Mouse (Mus musculus) neural tube, embryonic 15.5 days (tissue): ENCODE data around the gene Pttg1ip. TPM values are rescaled to one million over a fixed set of nuclear protein-coding genes. Genes with fewer than 3 reads are reported as not detected.

Experiments used
- ATAC-seq: fragments of 200-750 bp; cut with Nextera tagmentation; 2 replicates; pipeline ENCODE4 v1.8.0; 2017; ENCODE audit warnings: mild to moderate bottlenecking, moderate TSS enrichment, moderate library complexity; ENCODE audit not compliant: low FRiP score
- H3K27ac ChIP-seq: fragments of 300-500 bp; sonication (generic); replicated peaks from 2 replicates; pipeline ENCODE4 v1.5.1; 2015; ENCODE audit warnings: mild to moderate bottlenecking, inconsistent platforms
- H3K27me3 ChIP-seq: fragments of 300-500 bp; sonication (generic); replicated peaks from 2 replicates; pipeline ENCODE4 v1.6.1; 2015; ENCODE audit warnings: inconsistent platforms
- H3K36me3 ChIP-seq: fragments of 300-500 bp; sonication (generic); 2 replicates; pipeline ENCODE4 v1.6.1; 2015; ENCODE audit warnings: inconsistent platforms
- H3K4me1 ChIP-seq: fragments of 300-500 bp; sonication (generic); 2 replicates; pipeline ENCODE4 v1.6.1; 2015; ENCODE audit warnings: inconsistent platforms
- H3K4me2 ChIP-seq: fragments of 300-500 bp; sonication (generic); 2 replicates; pipeline ENCODE4 v1.6.1; 2015; ENCODE audit warnings: inconsistent platforms, mild to moderate bottlenecking, moderate library complexity
- H3K4me3 ChIP-seq: fragments of 300-500 bp; sonication (generic); replicated peaks from 2 replicates; pipeline ENCODE4 v1.5.1; 2015; ENCODE audit warnings: mild to moderate bottlenecking, inconsistent platforms
- H3K9ac ChIP-seq: fragments of 300-500 bp; sonication (generic); replicated peaks from 2 replicates; pipeline ENCODE4 v1.6.1; 2015; ENCODE audit warnings: mild to moderate bottlenecking, inconsistent platforms
- H3K9me3 ChIP-seq: fragments of 300-500 bp; sonication (generic); replicated peaks from 2 replicates; pipeline ENCODE4 v1.6.1; 2016; ENCODE audit warnings: inconsistent platforms
- WGBS: fragments of 180-500 bp; shearing (Covaris S2); methylation state at CpG from one replicate; pipeline ENCODE4 v1.1.7; 2015; ENCODE audit warnings: mixed read lengths; 5-methylcytosine and 5-hydroxymethylcytosine counted together
- polyA plus RNA-seq: library from polyadenylated mRNA; unstranded; fragments of >200 nt; fragmentation: Nextera tagmentation; extraction: Ambion mirVana; gene quantifications from 2 replicates; pipeline ENCODE4 v1.2.1, GENCODE M21; 2015

The Pttg1ip gene
- polyA plus RNA-seq, 1 experiment from 2014 or later, result 73.9 TPM

- H3K36me3 ChIP-seq, result no peaks in the 10 kb centered on the region
- no peaks in the 10 kb centered on the region for H3K9me3 ChIP-seq
- no peaks in the 10 kb centered on the region for H3K4me1 ChIP-seq
- H3K9ac ChIP-seq, result no peak overlapping the region
- H3K4me3 ChIP-seq, result no peak overlapping the region
- no peak for ATAC-seq
- H3K4me2 ChIP-seq, result no peak overlapping the region
- H3K27ac ChIP-seq, result no peak overlapping the region
- H3K27me3 ChIP-seq, result no peaks in the 10 kb centered on the region
- WGBS, result 37% methylated on average over 3 of the region's 3 CpGs
Measured at GRCm38 (mm10) chr10:77572225-77572624, 9.3 kb upstream of the Pttg1ip start.

GRCm38 (mm10) chr10:77573162-77573561 is 8.4 kb upstream of the Pttg1ip start:
- 91% methylated on average over 1 of the region's 1 CpGs for WGBS
- H3K9ac ChIP-seq, result no peak overlapping the region
- H3K4me3 ChIP-seq, result no peak overlapping the region
- H3K36me3 ChIP-seq, result no peaks in the 10 kb centered on the region
- 0 out of 2 replicates have a peak, but pooled peaks cover 5% of the 10 kb centered on the region for H3K27me3 ChIP-seq
- no peak overlapping the region for H3K4me2 ChIP-seq
- no peaks in the 10 kb centered on the region for H3K4me1 ChIP-seq
- no peak for ATAC-seq
- no peaks in the 10 kb centered on the region for H3K9me3 ChIP-seq
- H3K27ac ChIP-seq, result no peak overlapping the region

DNA sequence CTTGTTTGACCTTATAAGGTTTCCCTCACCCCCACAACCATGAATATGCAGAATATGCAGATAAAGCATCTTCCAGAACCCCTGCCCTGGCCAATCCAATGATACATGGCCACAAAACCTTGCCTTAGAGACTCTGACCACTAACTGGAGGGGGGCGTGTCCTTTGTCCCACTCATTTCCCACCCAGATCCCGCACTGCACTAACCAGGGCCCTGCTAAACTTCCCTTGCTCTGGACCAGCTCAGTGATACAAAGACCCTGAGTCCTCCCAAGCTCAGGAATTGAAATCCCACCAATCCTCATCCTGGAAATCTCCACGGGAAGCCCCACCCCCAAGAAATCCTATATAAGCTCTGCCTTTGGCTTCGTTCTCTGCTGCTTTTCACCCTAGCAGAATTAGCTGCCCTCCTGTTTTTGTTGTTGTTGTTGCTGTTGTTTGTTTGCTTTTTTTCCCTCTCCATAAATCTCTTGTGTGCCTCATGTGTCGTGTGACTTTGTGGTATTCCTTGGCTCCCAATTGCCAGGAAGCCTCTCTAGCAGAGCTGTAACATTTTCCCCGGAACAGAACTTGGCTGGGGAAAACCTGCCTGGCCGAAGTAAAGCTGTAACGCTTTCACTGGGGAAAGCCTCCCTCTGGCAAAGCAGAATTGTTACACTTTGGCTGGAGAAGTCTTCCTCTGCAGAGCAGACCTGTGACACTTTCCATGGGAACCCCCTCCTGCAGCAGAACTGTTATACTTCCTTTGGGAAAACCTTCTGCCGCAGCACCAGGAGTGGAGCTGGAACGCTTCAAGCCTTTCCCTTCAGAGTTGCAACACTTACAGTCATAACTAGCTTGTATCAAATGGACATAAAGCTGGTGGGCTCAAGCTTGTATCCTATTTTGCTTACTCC is 1.2 kb upstream of the Pttg1ip start:
- no peak for ATAC-seq
- H3K4me1 ChIP-seq, result peaks cover 30% of the 10 kb centered on the region
- H3K27ac ChIP-seq, result peak overlapping the region; percentile 30; the same call in 1 of the 2 replicates
- no peak overlapping the region for H3K9ac ChIP-seq
- H3K9me3 ChIP-seq, result no peaks in the 10 kb centered on the region
- H3K4me3 ChIP-seq, result no peak overlapping the region
- H3K36me3 ChIP-seq, result no peaks in the 10 kb centered on the region
- WGBS, result 63% methylated on average over 10 of the region's 10 CpGs
- peak overlapping the region; percentile 93; the same call in 1 of the 2 replicates for H3K4me2 ChIP-seq
- H3K27me3 ChIP-seq, result 0 out of 2 replicates have a peak, but pooled peaks cover 5% of the 10 kb centered on the region

DNA sequence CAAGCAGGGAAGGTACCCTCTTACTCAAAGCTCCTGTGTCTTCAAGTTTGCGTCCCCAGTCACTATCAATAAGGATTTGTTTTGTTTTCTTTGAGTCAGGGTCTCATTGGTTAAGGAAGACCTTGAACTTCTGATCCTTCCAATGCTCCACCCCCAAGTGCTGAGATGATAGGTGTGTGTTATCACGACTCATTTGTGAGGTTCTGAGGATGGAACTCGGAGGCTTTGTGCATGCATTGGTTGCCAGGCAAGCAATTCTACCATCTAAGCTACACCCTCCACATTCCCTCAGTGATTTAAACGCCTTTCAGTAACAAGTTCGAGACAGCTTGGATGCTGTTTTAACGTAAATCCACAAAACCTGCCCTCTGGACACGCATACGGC is 505 bp upstream of the Pttg1ip start:
- H3K27ac ChIP-seq, result peak overlapping the region; percentile 89
- no peaks in the 10 kb centered on the region for H3K36me3 ChIP-seq
- 0 out of 2 replicates have a peak, but pooled peaks cover 5% of the 10 kb centered on the region for H3K27me3 ChIP-seq
- peak overlapping the region; percentile 79 for H3K4me3 ChIP-seq
- peaks cover 34% of the 10 kb centered on the region for H3K4me1 ChIP-seq
- 10% methylated on average over 8 of the region's 8 CpGs for WGBS
- H3K4me2 ChIP-seq, result peak overlapping the region; percentile 93
- H3K9me3 ChIP-seq, result no peaks in the 10 kb centered on the region
- H3K9ac ChIP-seq, result peak overlapping the region; percentile 63
- peak; percentile 36 for ATAC-seq

DNA sequence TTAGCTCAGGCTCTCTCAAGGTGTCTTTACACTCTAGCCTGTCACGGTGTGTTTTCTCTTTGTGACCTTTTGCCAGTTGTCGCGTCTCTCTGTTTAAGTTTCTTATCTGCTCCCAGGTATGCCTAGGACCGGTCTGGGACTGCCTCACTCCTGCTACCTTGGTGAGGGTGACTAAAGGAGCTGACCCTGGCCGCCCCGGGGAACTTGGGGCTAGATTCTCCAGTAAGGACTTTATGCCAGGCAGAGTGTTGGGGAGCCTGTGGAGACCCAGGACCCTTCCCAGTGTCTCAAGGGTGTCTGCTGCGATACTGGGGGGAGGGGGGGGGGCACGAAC is 732 bp downstream of the Pttg1ip start:
- H3K27me3 ChIP-seq, result 0 out of 2 replicates have a peak, but pooled peaks cover 5% of the 10 kb centered on the region
- peak overlapping the region; percentile 93 for H3K4me2 ChIP-seq
- WGBS, result 14% methylated on average over 8 of the region's 8 CpGs
- H3K9ac ChIP-seq, result peak overlapping the region; percentile 81
- peak overlapping the region; percentile 79 for H3K4me3 ChIP-seq
- no peaks in the 10 kb centered on the region; the same call in 1 of the 2 replicates for H3K36me3 ChIP-seq
- H3K4me1 ChIP-seq, result peaks cover 45% of the 10 kb centered on the region
- ATAC-seq, result 0 out of 2 replicates have a peak, but pooled peaks have one; percentile 4
- H3K9me3 ChIP-seq, result no peaks in the 10 kb centered on the region
- H3K27ac ChIP-seq, result peak overlapping the region; percentile 89; the same call in 1 of the 2 replicates

DNA sequence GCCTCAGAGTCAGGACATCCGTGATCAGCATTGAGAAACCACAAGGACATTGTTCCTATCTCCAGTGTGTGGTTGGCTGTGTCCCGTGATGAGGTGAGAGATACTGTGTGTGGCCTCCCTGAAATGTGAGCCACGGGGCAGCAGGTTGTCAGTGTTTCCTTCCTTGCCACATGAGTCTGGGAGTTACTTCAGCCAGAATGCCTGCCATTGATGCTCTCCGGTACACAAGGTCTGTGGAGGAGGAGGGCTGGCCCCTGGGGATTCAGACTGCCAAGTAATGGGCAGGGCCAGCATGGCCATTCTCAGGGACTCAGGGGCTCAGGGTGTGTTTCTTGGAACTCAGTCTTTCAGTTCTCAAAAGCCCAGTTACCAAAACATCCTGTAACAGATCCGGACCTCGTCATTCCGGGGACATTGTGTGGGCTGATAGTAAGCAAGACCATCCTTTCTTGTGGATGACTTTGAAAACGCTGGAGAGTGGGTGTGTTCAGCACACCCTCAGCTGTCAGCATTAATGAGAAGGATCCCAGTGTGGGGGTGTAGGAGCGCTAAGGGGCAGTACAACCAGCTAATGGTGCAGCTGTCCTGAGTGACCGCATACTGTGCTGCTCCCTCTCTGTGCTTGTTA is 2.4 kb downstream of the Pttg1ip start:
- Histone ChIP-seq H3K27ac (no peak overlapping the region), H3K4me1 (peaks cover 50% of the 10 kb centered on the region), H3K9me3 (no peaks in the 10 kb centered on the region), H3K4me2 (0 out of 2 replicates have a peak overlapping the region, but pooled peaks have one; percentile 7), H3K4me3 (no peak overlapping the region), H3K27me3 (no peaks in the 10 kb centered on the region), H3K36me3 (peaks cover 8% of the 10 kb centered on the region), H3K9ac (no peak overlapping the region; the same call in 1 of the 2 replicates)
- WGBS, result 78% methylated on average over 10 of the region's 10 CpGs
- ATAC-seq, result no peak

DNA sequence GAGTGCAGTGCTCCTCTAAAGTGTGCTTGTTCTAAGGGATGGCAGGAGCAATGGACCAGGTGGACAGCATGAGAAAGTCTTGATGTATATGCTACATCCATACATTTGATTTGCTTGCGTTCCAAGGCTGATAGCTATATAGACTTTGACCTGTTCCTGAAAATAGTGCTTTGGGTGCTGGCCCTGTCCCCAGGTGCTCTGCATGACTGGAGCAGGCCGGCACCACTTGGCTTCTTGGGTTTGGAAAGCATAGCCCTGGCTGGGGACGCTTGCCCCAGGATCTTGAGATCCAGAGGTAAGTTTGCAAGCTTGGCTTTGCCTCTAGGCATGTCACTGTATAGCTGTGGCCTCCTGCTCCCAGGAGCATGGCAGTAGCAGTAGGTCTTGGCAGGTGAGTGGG is 5.1 kb downstream of the Pttg1ip start:
- Histone ChIP-seq H3K4me2 (no peak overlapping the region), H3K36me3 (peaks cover 23% of the 10 kb centered on the region), H3K27ac (no peak overlapping the region), H3K27me3 (no peaks in the 10 kb centered on the region), H3K9me3 (no peaks in the 10 kb centered on the region), H3K4me3 (no peak overlapping the region), H3K4me1 (peaks cover 54% of the 10 kb centered on the region), H3K9ac (no peak overlapping the region)
- no peak for ATAC-seq
- 93% methylated on average over 3 of the region's 3 CpGs for WGBS

DNA sequence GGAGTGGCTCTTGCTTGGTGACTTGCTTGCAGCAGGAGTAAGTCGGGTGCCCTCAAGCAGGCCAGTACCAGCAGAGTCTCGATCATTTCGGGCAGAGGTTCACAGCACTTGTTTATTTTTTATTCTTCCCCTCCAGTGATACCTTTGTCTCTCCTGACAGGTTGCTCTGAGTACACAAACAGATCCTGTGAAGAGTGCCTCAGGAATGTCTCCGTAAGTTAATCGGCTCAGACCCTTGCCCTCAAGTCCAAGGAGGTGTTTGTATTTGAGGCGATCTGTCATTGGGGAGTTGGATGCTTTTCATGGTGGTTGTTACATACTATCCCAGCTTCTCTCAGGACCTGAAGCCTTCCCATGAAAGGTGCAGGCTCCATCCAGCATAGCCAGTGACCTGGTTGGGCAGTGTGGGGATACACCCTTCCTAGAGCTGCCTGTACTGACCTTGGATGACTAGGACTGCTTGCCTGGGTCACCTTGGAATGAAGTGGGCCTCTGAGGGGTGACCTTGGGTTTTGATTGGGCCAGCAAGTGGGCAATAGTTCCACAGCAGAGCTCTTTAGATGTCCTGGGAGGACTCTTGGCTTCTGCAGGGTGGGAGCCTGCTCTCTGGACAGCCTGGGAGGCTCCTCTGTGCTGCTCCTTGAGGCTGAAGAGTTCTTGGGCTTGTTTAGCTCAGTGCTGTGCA is 5.7 kb downstream of the Pttg1ip start:
- no peak overlapping the region for H3K4me3 ChIP-seq
- peaks cover 51% of the 10 kb centered on the region for H3K4me1 ChIP-seq
- WGBS, result 95% methylated on average over 6 of the region's 6 CpGs
- no peak overlapping the region for H3K9ac ChIP-seq
- H3K9me3 ChIP-seq, result no peaks in the 10 kb centered on the region
- H3K27ac ChIP-seq, result no peak overlapping the region
- no peak for ATAC-seq
- no peaks in the 10 kb centered on the region for H3K27me3 ChIP-seq
- H3K36me3 ChIP-seq, result peaks cover 23% of the 10 kb centered on the region
- H3K4me2 ChIP-seq, result no peak overlapping the region

- Histone ChIP-seq H3K9me3 (no peaks in the 10 kb centered on the region), H3K27me3 (no peaks in the 10 kb centered on the region), H3K9ac (no peak overlapping the region), H3K4me2 (no peak overlapping the region), H3K27ac (no peak overlapping the region), H3K4me3 (no peak overlapping the region), H3K4me1 (peaks cover 43% of the 10 kb centered on the region), H3K36me3 (peaks cover 31% of the 10 kb centered on the region)
- WGBS, result 85% methylated on average over 2 of the region's 2 CpGs
- ATAC-seq, result no peak
Measured at GRCm38 (mm10) chr10:77588036-77588435, 6.5 kb downstream of the Pttg1ip start.

- no peak overlapping the region for H3K4me2 ChIP-seq
- 81% methylated on average over 7 of the region's 7 CpGs for WGBS
- H3K27me3 ChIP-seq, result no peaks in the 10 kb centered on the region
- no peak for ATAC-seq
- H3K27ac ChIP-seq, result peak overlapping the region; percentile 41; the same call in 1 of the 2 replicates
- no peaks in the 10 kb centered on the region for H3K9me3 ChIP-seq
- no peak overlapping the region for H3K9ac ChIP-seq
- no peak overlapping the region for H3K4me3 ChIP-seq
- peaks cover 42% of the 10 kb centered on the region for H3K36me3 ChIP-seq
- peaks cover 32% of the 10 kb centered on the region for H3K4me1 ChIP-seq
Measured at GRCm38 (mm10) chr10:77589117-77589516, 7.6 kb downstream of the Pttg1ip start.

GRCm38 (mm10) chr10:77589749-77590148 is 8.2 kb downstream of the Pttg1ip start:
- H3K9ac ChIP-seq, result no peak overlapping the region
- H3K4me2 ChIP-seq, result no peak overlapping the region
- whole genome bisulfite sequencing, result 69% methylated on average over 8 of the region's 8 CpGs
- H3K9me3 ChIP-seq, result no peaks in the 10 kb centered on the region
- H3K27me3 ChIP-seq, result no peaks in the 10 kb centered on the region
- no peak overlapping the region for H3K4me3 ChIP-seq
- ATAC-seq, result peak; percentile 39; the same call in 1 of the 2 replicates
- peaks cover 32% of the 10 kb centered on the region for H3K4me1 ChIP-seq
- peak overlapping the region; percentile 41; the same call in 1 of the 2 replicates for H3K27ac ChIP-seq
- peaks cover 48% of the 10 kb centered on the region for H3K36me3 ChIP-seq
